Mouse (Mus musculus): ENCODE data around the gene Cog8.
"Not testable (repeated sequence)": the region's sequence is repeated elsewhere in the genome, so short reads cannot be mapped to it uniquely, and the experiment has no call there.

GRCm38 (mm10) chr8:106996339-106996738 is 60.1 kb downstream of the Cog8 start:
- not testable (repeated sequence) for TF ChIP-seq CTCF (IDR thresholded peaks at IDR 0.05; ENCODE audit: borderline replicate concordance, extremely low read depth, insufficient read depth, insufficient read length); POLR2A (IDR thresholded peaks at IDR 0.05; ENCODE audit: borderline replicate concordance, extremely low read depth, insufficient read depth, insufficient read length, poor library complexity, severe bottlenecking)
